Mouse (Mus musculus) hindbrain, embryonic 14.5 days (tissue): ENCODE data around the gene Apbb2. TPM values are rescaled to one million over a fixed set of nuclear protein-coding genes. Genes with fewer than 3 reads are reported as not detected.

ENCODE experiments used
- ATAC-seq: fragments of 200-750 bp; cut with Nextera tagmentation; 2 replicates; pipeline ENCODE4 v1.8.0; 2017; ENCODE audit warnings: moderate number of reproducible peaks, mild to moderate bottlenecking, moderate TSS enrichment, moderate library complexity; ENCODE audit not compliant: low FRiP score
- DNase-seq: peaks from one replicate; pipeline ENCODE4 v3.0.0-alpha.2; 2015; ENCODE audit warnings: low spot score
- H3K27ac ChIP-seq: fragments of 300-500 bp; sonication (generic); 2 replicates; pipeline ENCODE4 v1.5.1; 2014; ENCODE audit warnings: mild to moderate bottlenecking, moderate library complexity
- H3K27me3 ChIP-seq: fragments of 300-500 bp; sonication (generic); 2 replicates; pipeline ENCODE4 v1.6.1; 2014; ENCODE audit warnings: mild to moderate bottlenecking, low read length, mixed read lengths; ENCODE audit not compliant: control insufficient read depth, insufficient read depth
- H3K36me3 ChIP-seq: fragments of 300-500 bp; sonication (generic); replicated peaks from 2 replicates; pipeline ENCODE4 v1.6.1; 2014; ENCODE audit not compliant: control insufficient read depth, insufficient read depth
- H3K4me1 ChIP-seq: fragments of 300-500 bp; sonication (generic); replicated peaks from 2 replicates; pipeline ENCODE4 v1.6.1; 2014; ENCODE audit warnings: antibody characterized with exemption, low read length, mixed read lengths; ENCODE audit not compliant: control insufficient read depth, insufficient read depth
- H3K4me2 ChIP-seq: fragments of 300-500 bp; sonication (generic); replicated peaks from 2 replicates; pipeline ENCODE4 v1.6.1; 2014; ENCODE audit warnings: mild to moderate bottlenecking, moderate library complexity
- H3K4me3 ChIP-seq: fragments of 300-500 bp; sonication (generic); replicated peaks from 2 replicates; pipeline ENCODE4 v1.5.1; 2014; ENCODE audit warnings: mild to moderate bottlenecking, low read length
- H3K9ac ChIP-seq: fragments of 300-500 bp; sonication (generic); 2 replicates; pipeline ENCODE4 v1.6.1; 2014
- H3K9me3 ChIP-seq: fragments of 300-500 bp; sonication (generic); 2 replicates; pipeline ENCODE4 v1.6.1; 2016; ENCODE audit warnings: low read length; ENCODE audit not compliant: control insufficient read depth
- WGBS: fragments of 180-500 bp; shearing (Covaris S2); extraction: QIAGEN DNeasy Blood & Tissue Kit; methylation state at CpG from one replicate; pipeline ENCODE4 v1.1.7; 2014; 5-methylcytosine and 5-hydroxymethylcytosine counted together
- polyA plus RNA-seq: library from polyadenylated mRNA; unstranded; fragments of >200 nt; fragmentation: Nextera tagmentation; extraction: Ambion mirVana; gene quantifications from 2 replicates; pipeline ENCODE4 v1.2.1, GENCODE M21; 2014

The Apbb2 gene
- polyA plus RNA-seq, 1 experiment from 2014 or later: 113 TPM

DNA sequence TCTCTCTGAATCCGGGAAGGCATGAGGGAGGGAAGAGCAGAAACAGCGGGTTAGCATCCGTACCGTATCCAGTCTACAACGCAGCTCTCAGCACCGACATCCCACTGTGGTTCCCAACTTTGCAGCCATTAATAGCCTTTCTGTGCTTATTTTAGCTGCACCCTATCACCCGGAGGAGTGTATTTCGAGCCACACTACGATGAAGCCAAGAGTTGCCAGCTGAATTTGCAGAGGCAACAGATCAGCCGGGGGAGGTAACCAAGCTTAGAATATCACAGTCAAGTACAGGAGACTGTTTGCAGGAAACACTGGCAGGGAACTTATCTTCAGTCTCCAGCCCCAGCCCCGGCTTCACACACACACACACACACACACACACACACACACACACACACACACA lies 295.0 kb downstream of the Apbb2 start:
- peaks cover 24% of the 10 kb centered on the region for H3K4me1 ChIP-seq
- no peak overlapping the region for H3K4me3 ChIP-seq
- H3K36me3 ChIP-seq: no peaks in the 10 kb centered on the region
- ATAC-seq (no peak), DNase-seq (no peak)
- H3K4me2 ChIP-seq: no peak overlapping the region
- no peak overlapping the region for H3K27ac ChIP-seq
- no peaks in the 10 kb centered on the region for H3K27me3 ChIP-seq
- H3K9me3 ChIP-seq: no peaks in the 10 kb centered on the region
- WGBS: 93% methylated on average over 11 of the region's 11 CpGs
- no peak overlapping the region for H3K9ac ChIP-seq

DNA sequence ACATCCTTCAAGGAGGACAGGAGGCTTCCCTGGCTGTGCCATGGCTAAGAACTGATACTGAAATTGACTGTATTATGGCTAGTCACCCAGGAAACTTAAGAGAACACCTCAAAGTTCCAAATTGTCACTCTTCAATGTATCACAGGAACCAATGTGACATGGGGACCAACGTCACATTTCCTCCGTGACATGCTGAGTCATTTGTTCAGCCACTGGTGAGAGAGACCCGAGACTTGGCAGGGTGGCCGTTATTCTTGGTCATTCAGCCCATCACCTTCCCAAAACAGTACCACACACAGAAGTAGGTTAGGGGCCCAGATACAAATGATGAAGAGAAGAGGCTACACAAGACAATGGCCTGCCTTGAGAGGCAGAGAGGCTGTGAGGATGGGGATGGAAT lies 295.5 kb downstream of the Apbb2 start:
- Histone ChIP-seq H3K4me1 (peaks cover 20% of the 10 kb centered on the region), H3K9me3 (no peaks in the 10 kb centered on the region), H3K27ac (no peak overlapping the region), H3K4me3 (no peak overlapping the region), H3K36me3 (no peaks in the 10 kb centered on the region), H3K9ac (no peak overlapping the region), H3K4me2 (no peak overlapping the region), H3K27me3 (no peaks in the 10 kb centered on the region)
- no peak for ATAC-seq
- DNase-seq: no peak
- WGBS: 81% methylated on average over 4 of the region's 4 CpGs

DNA sequence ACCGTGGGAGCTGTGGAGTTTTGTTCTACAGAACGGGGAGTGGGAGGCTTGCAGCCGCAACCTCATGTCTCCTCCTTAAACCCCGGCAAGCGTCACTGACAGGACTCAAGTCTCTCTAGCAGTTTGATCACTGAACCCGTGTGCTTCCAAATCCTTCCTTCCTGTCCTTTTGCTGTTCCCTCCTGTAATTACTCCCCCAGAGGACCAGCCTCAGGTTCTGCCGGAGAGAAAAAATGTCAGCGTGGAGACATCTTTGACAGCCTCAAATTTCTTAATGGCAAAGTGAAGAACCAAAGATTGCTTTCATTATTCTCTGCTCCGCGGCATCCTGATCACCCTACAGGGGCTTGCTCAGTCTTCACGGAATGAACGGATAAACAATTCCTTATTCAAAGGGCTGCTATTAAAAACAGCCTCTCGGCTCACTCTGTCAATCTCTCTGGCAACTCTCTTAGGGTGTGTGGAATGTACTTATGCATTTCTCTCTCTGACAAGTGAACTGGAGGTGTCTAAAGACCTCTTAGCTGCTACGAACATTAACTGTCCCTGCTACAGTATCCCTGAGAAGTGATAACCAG lies 298.7 kb downstream of the Apbb2 start:
- H3K36me3 ChIP-seq: 0 out of 2 replicates have a peak, but pooled peaks cover 3% of the 10 kb centered on the region
- H3K27ac ChIP-seq: peak overlapping the region; percentile 39
- no peak overlapping the region for H3K9ac ChIP-seq
- H3K4me2 ChIP-seq: peak overlapping the region; percentile 15
- WGBS: 18% methylated on average over 14 of the region's 14 CpGs
- H3K4me3 ChIP-seq: no peak overlapping the region
- peaks cover 13% of the 10 kb centered on the region for H3K4me1 ChIP-seq
- DNase-seq (no peak), ATAC-seq (0 out of 2 replicates have a peak, but pooled peaks have one; percentile 21)
- H3K27me3 ChIP-seq: no peaks in the 10 kb centered on the region
- H3K9me3 ChIP-seq: no peaks in the 10 kb centered on the region

DNA sequence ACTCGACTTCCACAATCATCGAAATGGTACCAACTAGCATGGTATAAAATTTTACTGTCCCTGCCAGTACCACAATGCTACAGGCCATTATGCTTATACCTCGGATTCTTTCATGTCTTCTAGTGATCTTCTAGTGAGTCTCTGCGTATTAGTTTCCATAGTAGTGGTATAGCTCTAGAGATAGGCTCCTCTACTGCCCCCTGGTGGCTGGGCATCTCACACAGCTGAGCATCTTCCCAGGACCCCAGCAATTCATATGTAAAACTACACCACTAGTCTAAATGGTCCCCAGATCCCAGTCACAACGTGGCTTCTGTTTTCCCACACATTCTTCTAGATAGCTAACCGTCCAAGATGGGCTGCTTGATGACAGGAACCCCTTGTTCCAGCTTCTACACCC lies 299.2 kb downstream of the Apbb2 start:
- H3K9me3 ChIP-seq: no peaks in the 10 kb centered on the region
- WGBS: 65% methylated on average over 6 of the region's 6 CpGs
- peak overlapping the region; percentile 39 for H3K27ac ChIP-seq
- H3K4me1 ChIP-seq: peaks cover 11% of the 10 kb centered on the region
- H3K36me3 ChIP-seq: 0 out of 2 replicates have a peak, but pooled peaks cover 3% of the 10 kb centered on the region
- peak overlapping the region; percentile 15; the same call in 1 of the 2 replicates for H3K4me2 ChIP-seq
- no peak overlapping the region for H3K4me3 ChIP-seq
- no peaks in the 10 kb centered on the region for H3K27me3 ChIP-seq
- ATAC-seq (no peak), DNase-seq (peak; percentile 36)
- no peak overlapping the region for H3K9ac ChIP-seq

- Histone ChIP-seq H3K27ac (no peak overlapping the region), H3K4me2 (no peak overlapping the region), H3K9ac (no peak overlapping the region), H3K27me3 (no peaks in the 10 kb centered on the region), H3K36me3 (peaks cover 16% of the 10 kb centered on the region), H3K4me3 (no peak overlapping the region), H3K9me3 (no peaks in the 10 kb centered on the region), H3K4me1 (peaks cover 6% of the 10 kb centered on the region; the same call in 1 of the 2 replicates)
- 94% methylated on average over 5 of the region's 5 CpGs for WGBS
- no peak for ATAC-seq
- DNase-seq: no peak
Observed at GRCm38 (mm10) chr5:66315791-66316190, 302.8 kb downstream of the Apbb2 start.

DNA sequence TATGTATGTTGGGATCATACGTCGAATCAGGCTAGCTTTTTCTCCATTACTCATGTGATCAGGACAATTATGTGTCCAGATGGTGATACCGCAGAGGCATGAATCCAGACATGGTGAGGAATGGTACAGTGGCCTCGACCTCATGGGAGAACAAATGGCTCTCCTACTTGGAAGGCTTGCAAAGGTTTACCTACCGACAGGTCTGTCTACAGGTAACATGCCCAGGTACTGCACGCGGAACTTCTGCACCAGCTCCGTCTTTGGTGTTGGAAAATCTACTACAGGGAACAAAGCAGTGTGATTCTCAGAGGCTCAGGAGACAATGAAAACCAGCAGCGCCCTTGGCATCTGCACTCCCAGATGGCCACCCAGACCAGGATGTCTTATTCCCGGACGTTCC lies 307.8 kb downstream of the Apbb2 start:
- ATAC-seq: no peak
- Histone ChIP-seq H3K9me3 (no peaks in the 10 kb centered on the region), H3K4me3 (no peak overlapping the region), H3K9ac (no peak overlapping the region), H3K4me1 (no peaks in the 10 kb centered on the region), H3K36me3 (peaks cover 65% of the 10 kb centered on the region), H3K27me3 (no peaks in the 10 kb centered on the region), H3K4me2 (no peak overlapping the region), H3K27ac (no peak overlapping the region)
- 92% methylated on average over 11 of the region's 11 CpGs for WGBS
- DNase-seq: no peak

DNA sequence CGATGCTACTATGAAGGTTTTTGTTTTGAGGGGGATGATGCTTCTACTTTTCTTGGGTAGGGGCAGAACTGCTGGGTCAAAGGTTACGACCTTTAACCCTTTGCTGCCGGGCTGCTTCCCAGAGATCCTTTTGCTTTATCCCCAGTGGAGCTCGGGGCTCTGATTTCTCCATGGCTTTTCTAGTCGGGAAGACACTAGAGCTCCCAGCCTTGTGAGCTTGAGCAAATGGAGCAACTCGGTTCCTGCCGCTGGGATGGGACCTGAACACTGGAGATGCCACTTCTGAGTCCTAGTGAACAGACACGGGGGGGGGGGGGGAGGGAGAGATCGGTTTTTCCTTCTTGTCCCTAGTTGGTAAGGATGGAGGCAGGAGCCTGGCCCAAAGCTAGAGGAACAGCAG lies 308.3 kb downstream of the Apbb2 start:
- peaks cover 66% of the 10 kb centered on the region for H3K36me3 ChIP-seq
- H3K4me1 ChIP-seq: no peaks in the 10 kb centered on the region
- 48% methylated on average over 9 of the region's 9 CpGs for WGBS
- H3K27ac ChIP-seq: no peak overlapping the region
- no peak overlapping the region for H3K4me2 ChIP-seq
- H3K27me3 ChIP-seq: no peaks in the 10 kb centered on the region
- no peaks in the 10 kb centered on the region for H3K9me3 ChIP-seq
- no peak overlapping the region for H3K9ac ChIP-seq
- no peak overlapping the region for H3K4me3 ChIP-seq
- ATAC-seq: no peak
- DNase-seq: no peak

DNA sequence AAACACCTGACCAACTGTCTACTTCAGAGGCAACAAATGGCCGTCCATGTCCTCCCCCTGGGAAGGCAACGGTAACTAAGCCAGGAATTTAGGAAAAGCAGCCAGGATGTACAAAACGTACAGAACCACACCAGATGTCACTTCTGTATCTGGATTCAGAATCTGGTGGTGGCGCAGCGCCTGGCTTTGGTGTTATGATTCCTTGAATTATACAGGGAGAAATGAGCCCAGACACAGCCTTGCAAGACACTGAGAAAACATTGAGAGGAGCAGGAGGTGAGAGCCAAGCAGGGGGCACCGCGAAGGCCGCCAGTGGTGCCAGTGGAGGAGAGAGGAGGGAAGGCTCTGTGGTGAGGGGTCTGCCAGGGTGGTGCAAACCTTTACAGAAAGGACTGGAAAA lies 313.1 kb downstream of the Apbb2 start:
- Histone ChIP-seq H3K36me3 (peaks cover 80% of the 10 kb centered on the region), H3K4me2 (no peak overlapping the region), H3K4me1 (no peaks in the 10 kb centered on the region), H3K27ac (peak overlapping the region; percentile 3), H3K4me3 (no peak overlapping the region), H3K9ac (no peak overlapping the region), H3K9me3 (no peaks in the 10 kb centered on the region), H3K27me3 (no peaks in the 10 kb centered on the region)
- ATAC-seq (no peak), DNase-seq (no peak)
- WGBS: 75% methylated on average over 8 of the region's 8 CpGs

DNA sequence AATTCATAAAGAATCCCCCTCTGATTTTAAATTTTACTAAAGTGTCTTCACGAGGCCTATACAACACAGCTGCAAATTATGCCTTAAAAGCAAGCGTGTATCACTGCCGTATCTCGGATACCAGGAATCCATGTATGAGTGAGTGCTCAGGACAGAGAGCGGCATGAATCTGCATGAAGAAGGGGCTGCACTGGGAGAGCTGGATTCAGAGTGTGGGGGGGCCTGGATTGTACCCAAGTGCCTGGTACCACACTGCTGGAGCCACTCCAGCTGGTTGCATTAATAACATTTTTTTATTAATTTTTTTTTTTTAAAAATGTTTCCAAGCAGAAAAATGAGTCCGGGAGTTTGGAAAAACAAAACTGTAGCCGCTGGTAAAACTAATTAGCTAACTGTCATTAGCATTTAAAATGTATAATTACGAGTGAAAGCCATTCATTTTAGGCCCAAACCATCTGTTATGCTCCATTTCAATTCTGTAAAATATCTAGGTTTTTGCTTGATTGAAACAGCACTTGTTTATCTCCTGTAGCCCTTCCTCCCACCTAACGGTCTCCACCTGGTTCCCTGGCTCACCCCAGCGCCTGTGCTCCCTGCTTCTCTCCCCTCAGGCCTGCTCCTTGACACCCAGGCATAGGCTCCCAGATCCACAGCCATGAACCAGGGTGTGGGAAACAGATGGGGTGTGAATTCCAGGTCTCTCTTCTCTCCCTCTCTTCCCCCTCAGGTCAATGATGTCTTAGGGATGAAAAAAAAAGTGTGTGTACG lies 314.1 kb downstream of the Apbb2 start:
- 62% methylated on average over 11 of the region's 11 CpGs for WGBS
- no peak overlapping the region for H3K9ac ChIP-seq
- H3K9me3 ChIP-seq: no peaks in the 10 kb centered on the region
- no peak overlapping the region for H3K4me2 ChIP-seq
- peak overlapping the region; percentile 46; the same call in 1 of the 2 replicates for H3K27ac ChIP-seq
- ATAC-seq (no peak), DNase-seq (peak; percentile 38)
- no peak overlapping the region for H3K4me3 ChIP-seq
- no peaks in the 10 kb centered on the region for H3K27me3 ChIP-seq
- H3K4me1 ChIP-seq: no peaks in the 10 kb centered on the region
- H3K36me3 ChIP-seq: peaks cover 79% of the 10 kb centered on the region
